Mouse (Mus musculus) CH12.LX (cell line): ENCODE measurements around the gene Apol11a.

ENCODE experiments used
- CHD1 ChIP-seq: IDR thresholded peaks from 2 replicates; pipeline ENCODE4 v1.6.1; 2012; ENCODE audit warnings: low read depth, low read length, improper control_type of control experiment, inconsistent platforms
- CTCF ChIP-seq, 2 experiments: IDR thresholded peaks in 1 of 2; conservative IDR thresholded peaks in 1 of 2; 2 replicates each; pipeline ENCODE4 v1.5.1; 2011 to 2012; ENCODE audit warnings: low read depth in 2 of 2, low read length in 2 of 2, improper control_type of control experiment in 1 of 2, inconsistent platforms in 1 of 2, mild to moderate bottlenecking in 1 of 2, moderate library complexity in 1 of 2
- IRF4 ChIP-seq: IDR thresholded peaks from 2 replicates; pipeline ENCODE4 v1.6.1; 2014; ENCODE audit warnings: low read depth, mild to moderate bottlenecking, inconsistent platforms, low read length, improper control_type of control experiment
- MAFK ChIP-seq: IDR thresholded peaks from 2 replicates; pipeline ENCODE4 v1.6.1; 2011; ENCODE audit warnings: low read length, improper control_type of control experiment; ENCODE audit not compliant: insufficient replicate concordance
- MYC ChIP-seq: IDR thresholded peaks from 2 replicates; pipeline ENCODE4 v1.6.1; 2011; ENCODE audit warnings: low read depth, mild to moderate bottlenecking, improper control_type of control experiment, low read length
- POLR2A ChIP-seq: IDR thresholded peaks from 2 replicates; pipeline ENCODE4 v1.6.1; 2011; ENCODE audit warnings: low read depth, mild to moderate bottlenecking, improper control_type of control experiment, low read length
- POLR2AphosphoS2 ChIP-seq: IDR thresholded peaks from 2 replicates; pipeline ENCODE4 v1.6.1; 2011; ENCODE audit warnings: low read depth, low read length, improper control_type of control experiment
- SMC3 ChIP-seq: IDR thresholded peaks from 2 replicates; pipeline ENCODE4 v1.6.1; 2011; ENCODE audit warnings: low read depth, low read length, improper control_type of control experiment
- TCF12 ChIP-seq: IDR thresholded peaks from 2 replicates; pipeline ENCODE4 v1.6.1; 2014; ENCODE audit warnings: low read depth, mild to moderate bottlenecking, inconsistent platforms, low read length, improper control_type of control experiment

GRCm38 (mm10) chr15:77561792-77562191, 53.7 kb downstream of the Apol11a start, which contains the start of gene 1700025B11Rik:
- TF ChIP-seq SMC3 (no peak), TCF12 (no peak), CTCF (conservative IDR thresholded peaks at IDR 0.05 in 1 of 2, IDR thresholded peaks at IDR 0.05 in 1 of 2; ENCODE audit: low read depth in 2 of 2, low read length in 2 of 2) (no peak), POLR2A (no peak), POLR2AphosphoS2 (no peak), MAFK (no peak), IRF4 (no peak), MYC (no peak), CHD1 (no peak)
